Mouse (Mus musculus) heart, postnatal 0 days (tissue): Measurements from ENCODE around the gene Gm47969.

Source experiments
- CTCF ChIP-seq: IDR thresholded peaks from 2 replicates; pipeline ENCODE4 v1.5.1; 2016; ENCODE audit warnings: antibody characterized with exemption, control low read depth, low read depth
- EP300 ChIP-seq: IDR thresholded peaks from 2 replicates; pipeline ENCODE4 v1.6.1; 2016; ENCODE audit warnings: antibody characterized with exemption, low read depth

GRCm38 (mm10) chr1:83084790-83085189 is 40.1 kb downstream of the Gm47969 start:
- TF ChIP-seq CTCF = no peak
- TF ChIP-seq EP300 = no peak
